Mouse (Mus musculus) myocyte (in vitro differentiated cells): ENCODE measurements around the gene Mia. TPM values are rescaled to one million over a fixed set of nuclear protein-coding genes. Genes with fewer than 3 reads are reported as not detected.
A peak's percentile ranks its signal among the peaks of the same experiment; 100 is the strongest.

Source experiments
- H3K27me3 ChIP-seq: one replicate; pipeline ENCODE4 v1.6.1; 2011; ENCODE audit not compliant: control insufficient read depth, insufficient read depth, insufficient read length
- H3K36me3 ChIP-seq: one replicate; pipeline ENCODE4 v1.6.1; 2011; ENCODE audit not compliant: control insufficient read depth, insufficient read depth
- H3K4me2 ChIP-seq: one replicate; pipeline ENCODE4 v1.6.1; 2011; ENCODE audit warnings: low read depth, control low read depth
- H3K4me3 ChIP-seq: one replicate; pipeline ENCODE4 v1.5.1; 2011; ENCODE audit warnings: mild to moderate bottlenecking, control low read depth, moderate library complexity
- H3K79me2 ChIP-seq: one replicate; pipeline ENCODE4 v1.6.1; 2011; ENCODE audit not compliant: control insufficient read depth, insufficient read depth
- H3ac ChIP-seq: one replicate; pipeline ENCODE4 v1.6.1; 2011; ENCODE audit not compliant: control insufficient read depth, insufficient read length
- CEBPB ChIP-seq: IDR thresholded peaks from 2 replicates; pipeline ENCODE4 v1.6.1; 2011; ENCODE audit warnings: mild to moderate bottlenecking, moderate library complexity; ENCODE audit not compliant: poor library complexity, insufficient read depth, severe bottlenecking
- E2F4 ChIP-seq: IDR thresholded peaks from one replicate; pipeline ENCODE4 v1.6.1; 2011; ENCODE audit warnings: mild to moderate bottlenecking, control low read depth, moderate library complexity; ENCODE audit not compliant: insufficient read depth
- MAX ChIP-seq: IDR thresholded peaks from one replicate; pipeline ENCODE4 v1.6.1; 2011; ENCODE audit warnings: low read depth, mild to moderate bottlenecking, control low read depth
- MYOD1 ChIP-seq, 3 experiments: IDR thresholded peaks; one replicate each; pipeline ENCODE4 v1.6.1; 2011; ENCODE audit warnings: control low read depth in 2 of 3, low read depth in 2 of 3, mild to moderate bottlenecking in 2 of 3, moderate library complexity in 1 of 3; ENCODE audit not compliant: insufficient read length in 2 of 3, control insufficient read depth in 1 of 3
- MYOG ChIP-seq, 3 experiments: IDR thresholded peaks; one replicate each; pipeline ENCODE4 v1.6.1; 2011; ENCODE audit warnings: control low read depth in 2 of 3, low read depth in 2 of 3, mild to moderate bottlenecking in 2 of 3; ENCODE audit not compliant: insufficient read length in 2 of 3, control insufficient read depth in 1 of 3, insufficient read depth in 1 of 3
- POLR2A ChIP-seq: IDR thresholded peaks from one replicate; pipeline ENCODE4 v1.6.1; 2011; ENCODE audit warnings: low read depth, mild to moderate bottlenecking, control low read depth, moderate library complexity; ENCODE audit not compliant: insufficient read length
- POLR2AphosphoS2 ChIP-seq: IDR thresholded peaks from one replicate; pipeline ENCODE4 v1.6.1; 2011; ENCODE audit warnings: low read depth, control low read depth; ENCODE audit not compliant: insufficient read length
- REST ChIP-seq: IDR thresholded peaks from one replicate; pipeline ENCODE4 v1.6.1; 2011; ENCODE audit warnings: mild to moderate bottlenecking, control low read depth, moderate library complexity; ENCODE audit not compliant: insufficient read depth, insufficient read length
- SRF ChIP-seq: IDR thresholded peaks from one replicate; pipeline ENCODE4 v1.6.1; 2011; ENCODE audit warnings: low read depth; ENCODE audit not compliant: control insufficient read depth, insufficient read length
- TCF12 ChIP-seq: IDR thresholded peaks from one replicate; pipeline ENCODE4 v1.6.1; 2011; ENCODE audit warnings: mild to moderate bottlenecking, control low read depth; ENCODE audit not compliant: poor library complexity, insufficient read depth, severe bottlenecking
- TCF3 ChIP-seq: IDR thresholded peaks from one replicate; pipeline ENCODE4 v1.6.1; 2011; ENCODE audit warnings: low read depth, control low read depth; ENCODE audit not compliant: insufficient read length
- USF1 ChIP-seq: IDR thresholded peaks from one replicate; pipeline ENCODE4 v1.6.1; 2011; ENCODE audit warnings: low read depth, mild to moderate bottlenecking, control low read depth, moderate library complexity
- polyA plus RNA-seq: library from polyadenylated mRNA; unstranded; fragments of >200 nt; fragmentation: generic; extraction: Trizol; gene quantifications from one replicate; pipeline ENCODE4 v1.2.1, GENCODE M21; 2012; ENCODE audit warnings: missing spikeins

The Mia gene
- 0.13 TPM for polyA plus RNA-seq

- TF ChIP-seq MYOG (IDR thresholded peaks at IDR 0.05; ENCODE audit: control insufficient read depth in 1 of 3, insufficient read depth in 1 of 3, insufficient read length in 2 of 3, low read depth in 2 of 3) (no peak), E2F4 (no peak), MAX (no peak), CEBPB (no peak), TCF12 (no peak), TCF3 (no peak), MYOD1 (IDR thresholded peaks at IDR 0.05; ENCODE audit: control insufficient read depth in 1 of 3, insufficient read length in 2 of 3, low read depth in 2 of 3) (no peak), POLR2A (no peak), USF1 (no peak), POLR2AphosphoS2 (no peak), SRF (no peak), REST (no peak)
- H3ac ChIP-seq: no peak within 1 kb of the TSS
- no peak within 1 kb of the TSS for H3K4me3 ChIP-seq
- H3K79me2 ChIP-seq: peaks cover 7% of the 10 kb centered on the region
- H3K4me2 ChIP-seq: no peak within 1 kb of the TSS
- H3K36me3 ChIP-seq: peaks cover 4% of the 10 kb centered on the region
- H3K27me3 ChIP-seq: no peaks in the 10 kb centered on the region
Observed at GRCm38 (mm10) chr7:27180837-27181695, at the start of gene Mia, which contains the start of gene Gm21983. Gene Mia, minus strand, starts transcription at chr7:27181157. Gene Gm21983, minus strand, starts transcription at chr7:27181086.

GRCm38 (mm10) chr7:27228865-27229264 is 47.9 kb upstream of the Mia start:
- H3K27me3 ChIP-seq: no peaks in the 10 kb centered on the region
- peak overlapping the region; percentile 80 for H3ac ChIP-seq
- peak overlapping the region; percentile 68 for H3K4me2 ChIP-seq
- no peaks in the 10 kb centered on the region for H3K36me3 ChIP-seq
- TF ChIP-seq POLR2AphosphoS2 (no peak), TCF3 (no peak), REST (no peak), USF1 (no peak), MYOG (IDR thresholded peaks at IDR 0.05; ENCODE audit: control insufficient read depth in 1 of 3, insufficient read depth in 1 of 3, insufficient read length in 2 of 3, low read depth in 2 of 3) (no peak), TCF12 (no peak), MAX (no peak), SRF (no peak), E2F4 (no peak), MYOD1 (IDR thresholded peaks at IDR 0.05; ENCODE audit: control insufficient read depth in 1 of 3, insufficient read length in 2 of 3, low read depth in 2 of 3) (no peak), POLR2A (no peak), CEBPB (no peak)
- peaks cover 35% of the 10 kb centered on the region for H3K79me2 ChIP-seq
- peak overlapping the region; percentile 67 for H3K4me3 ChIP-seq

GRCm38 (mm10) chr7:27228281-27228821 is 47.4 kb upstream of the Mia start, which contains the start of gene Itpkc:
Gene Itpkc, minus strand, starts transcription at chr7:27228661.
- Histone ChIP-seq H3K27me3 (no peaks in the 10 kb centered on the region), H3K4me2 (peak within 1 kb of the TSS; percentile 95), H3K4me3 (peak within 1 kb of the TSS; percentile 67), H3K79me2 (peaks cover 35% of the 10 kb centered on the region), H3ac (peak within 1 kb of the TSS; percentile 80), H3K36me3 (no peaks in the 10 kb centered on the region)
- TF ChIP-seq E2F4 (no peak), SRF (no peak), TCF3 (no peak), USF1 (no peak), REST (no peak), CEBPB (no peak), MYOD1 (IDR thresholded peaks at IDR 0.05; ENCODE audit: control insufficient read depth in 1 of 3, insufficient read length in 2 of 3, low read depth in 2 of 3) (peak in 1 of 3 experiments; percentile 46), MAX (no peak), MYOG (IDR thresholded peaks at IDR 0.05; ENCODE audit: control insufficient read depth in 1 of 3, insufficient read depth in 1 of 3, insufficient read length in 2 of 3, low read depth in 2 of 3) (peak in 2 of 3 experiments; percentile 18 to 49), POLR2A (peak; percentile 94), POLR2AphosphoS2 (peak; percentile 96)

- H3K27me3 ChIP-seq: no peaks in the 10 kb centered on the region
- no peak for TF ChIP-seq REST
- no peak for TF ChIP-seq SRF
- TF ChIP-seq TCF12: no peak
- no peak for TF ChIP-seq MYOG (IDR thresholded peaks at IDR 0.05; ENCODE audit: control insufficient read depth in 1 of 3, insufficient read depth in 1 of 3, insufficient read length in 2 of 3, low read depth in 2 of 3)
- peaks cover 35% of the 10 kb centered on the region for H3K79me2 ChIP-seq
- peak overlapping the region; percentile 80 for H3ac ChIP-seq
- H3K4me3 ChIP-seq: peak overlapping the region; percentile 67
- H3K36me3 ChIP-seq: no peaks in the 10 kb centered on the region
- H3K4me2 ChIP-seq: peak overlapping the region; percentile 95
Observed at GRCm38 (mm10) chr7:27227676-27228075, 46.7 kb upstream of the Mia start.
